Mouse (Mus musculus) erythroblast, embryonic 14.5 days (primary cell): ENCODE data around the gene Vps50.
"Not testable (repeated sequence)": the region's sequence is repeated elsewhere in the genome, so short reads cannot be mapped to it uniquely, and the experiment has no call there.

ENCODE experiments used
- GATA1 ChIP-seq: IDR thresholded peaks from 2 replicates; pipeline ENCODE4 v1.6.1; 2012; ENCODE audit warnings: low read length, inconsistent platforms, mixed read lengths
- TAL1 ChIP-seq: IDR thresholded peaks from 3 replicates; pipeline ENCODE4 v1.6.1; 2012; ENCODE audit warnings: low read length, inconsistent platforms, mixed read lengths

GRCm38 (mm10) chr6:3620428-3621387 lies 122.5 kb downstream of the Vps50 start:
- TF ChIP-seq TAL1, GATA1: not testable (repeated sequence)
